Mouse (Mus musculus): ENCODE data around the gene Znfx1.

DNA sequence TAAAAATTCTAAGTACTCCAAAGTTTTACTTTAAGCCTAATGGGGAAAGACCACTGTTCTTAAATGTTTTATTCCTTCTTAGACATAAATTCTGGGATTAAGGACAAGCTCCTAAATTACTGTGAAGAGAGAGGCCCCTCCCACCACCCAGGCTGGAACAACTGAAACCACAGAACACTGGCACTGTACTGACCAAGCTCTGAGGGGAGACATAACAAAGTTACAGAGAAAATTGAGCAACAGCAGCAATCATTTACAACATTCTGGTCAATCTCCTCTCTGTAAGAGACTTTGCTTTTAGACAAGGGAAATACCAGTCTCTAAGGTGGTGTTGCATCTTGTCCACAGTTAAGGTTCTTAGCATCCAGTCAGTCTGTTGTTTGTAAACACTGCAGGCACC is 70.9 kb downstream of the Znfx1 start:
- TF ChIP-seq CTCF (IDR thresholded peaks at IDR 0.05; ENCODE audit: low read depth, low read length) (no peak), POLR2A (IDR thresholded peaks at IDR 0.05; ENCODE audit: insufficient read depth, low read length) (no peak)

Data from ES-Bruce4 (cell line).